Mouse (Mus musculus): ENCODE data around the gene Mrpl1.

- no peak for TF ChIP-seq POLR2A (IDR thresholded peaks at IDR 0.05; ENCODE audit: low read depth, low read length)
- no peak for TF ChIP-seq CTCF (IDR thresholded peaks at IDR 0.05; ENCODE audit: borderline replicate concordance, insufficient read depth, low read length)
Observed at GRCm38 (mm10) chr5:96222964-96223363, 13.7 kb downstream of the Mrpl1 start.
